Mouse (Mus musculus) skeletal muscle tissue, adult 2 months (tissue): ENCODE measurements around the gene Cacng3.

Source experiments
- DNase-seq: peaks from one replicate; pipeline ENCODE4 v3.0.0-alpha.2; 2012; ENCODE audit warnings: low read depth, low spot score

Gene Cacng3

DNA sequence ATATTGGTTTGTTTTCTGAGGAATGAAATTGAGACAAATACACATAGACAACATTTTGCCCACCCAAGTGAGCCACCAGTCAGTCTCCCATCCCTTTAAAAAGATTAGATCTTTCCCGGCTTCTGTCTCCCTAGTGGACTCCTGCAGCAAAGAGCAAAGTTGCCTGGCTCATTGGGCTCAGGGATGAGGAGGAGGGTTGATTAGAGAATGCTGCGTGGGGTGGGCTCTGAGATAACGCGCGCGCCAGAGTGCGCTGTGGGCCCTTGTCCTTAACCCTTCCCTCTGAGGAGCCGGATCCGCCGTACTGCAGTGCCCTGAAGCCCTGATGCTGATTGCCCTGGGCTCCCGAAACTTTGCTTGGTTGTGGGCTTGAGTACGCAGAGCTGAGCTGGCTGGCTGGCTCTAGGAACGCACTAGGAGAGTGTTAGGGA is at the start of gene Cacng3:
Cacng3 (plus strand) TSS at position 51 of the 431 bp plus-strand sequence.
- DNase-seq: no peak

DNA sequence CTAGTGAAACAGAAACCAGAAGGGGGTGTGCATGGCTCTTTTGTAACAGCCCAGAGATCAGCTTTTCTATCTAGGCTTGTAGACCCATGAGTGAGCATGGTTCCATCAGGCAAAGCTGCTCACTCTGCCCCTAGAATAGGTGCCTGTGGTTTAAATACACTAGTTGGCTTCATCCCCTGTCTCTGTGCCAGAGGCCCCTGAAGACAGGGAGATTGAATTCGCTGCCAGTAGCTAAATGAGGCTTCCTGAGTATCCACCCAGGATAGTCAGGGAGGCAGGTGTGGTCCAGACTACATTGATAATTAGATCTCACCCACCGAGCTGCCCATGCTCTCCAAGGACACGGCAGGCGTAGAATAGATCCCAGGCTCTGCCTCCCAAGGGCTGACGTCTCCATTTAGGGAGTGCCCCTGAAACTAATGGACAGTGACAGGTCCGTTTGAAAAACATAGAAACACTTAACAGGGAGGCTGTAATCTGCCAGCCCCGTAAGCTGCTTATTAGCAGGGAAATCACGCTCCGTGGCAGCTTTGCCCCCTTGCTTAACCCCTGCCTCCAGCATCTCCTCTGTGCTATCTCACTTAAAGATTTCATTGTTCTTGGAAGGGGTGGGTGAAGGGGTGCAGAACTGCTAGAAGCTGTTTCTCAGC is 48.0 kb upstream of the Cacng3 start:
- DNase-seq: no peak

DNA sequence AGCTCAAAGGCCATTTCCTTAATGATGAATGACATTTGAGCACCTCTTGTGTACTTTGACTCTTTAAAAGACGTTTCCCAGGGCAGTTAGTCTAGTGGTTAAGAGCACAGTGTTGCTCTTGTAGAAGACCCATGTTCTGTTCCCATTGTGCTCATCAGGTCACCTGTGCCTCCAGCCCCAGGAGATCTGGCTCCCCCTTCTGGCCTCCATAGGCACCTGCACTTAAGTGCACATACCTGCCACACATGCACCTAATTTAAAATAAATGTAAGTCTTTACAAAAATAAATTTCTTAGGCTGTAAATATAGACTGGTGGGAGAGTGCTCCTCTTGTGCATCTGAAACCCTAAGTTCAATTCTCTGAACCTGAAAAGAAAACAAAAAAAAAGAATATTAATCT is 46.5 kb upstream of the Cacng3 start:
- no peak for DNase-seq

DNA sequence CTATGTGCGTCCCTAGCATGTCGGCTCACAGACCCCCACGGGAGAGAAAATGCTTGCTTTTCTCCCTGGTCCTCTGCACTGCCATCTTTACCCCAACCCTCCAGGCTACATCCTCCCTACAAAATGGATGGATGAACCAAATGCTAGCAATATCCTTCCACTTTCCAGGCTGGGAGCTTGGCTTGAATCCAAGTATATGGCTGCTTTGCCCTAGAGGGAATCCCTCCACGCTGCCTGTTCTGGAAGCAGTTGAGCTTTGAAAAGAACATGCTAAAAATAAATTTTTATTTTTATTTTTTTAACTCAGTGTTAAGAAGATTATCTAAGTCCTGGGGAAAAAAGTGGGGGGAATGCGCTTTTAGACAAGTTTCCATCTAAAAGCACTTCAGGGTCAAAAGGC is 42.2 kb upstream of the Cacng3 start:
- DNase-seq: no peak

DNA sequence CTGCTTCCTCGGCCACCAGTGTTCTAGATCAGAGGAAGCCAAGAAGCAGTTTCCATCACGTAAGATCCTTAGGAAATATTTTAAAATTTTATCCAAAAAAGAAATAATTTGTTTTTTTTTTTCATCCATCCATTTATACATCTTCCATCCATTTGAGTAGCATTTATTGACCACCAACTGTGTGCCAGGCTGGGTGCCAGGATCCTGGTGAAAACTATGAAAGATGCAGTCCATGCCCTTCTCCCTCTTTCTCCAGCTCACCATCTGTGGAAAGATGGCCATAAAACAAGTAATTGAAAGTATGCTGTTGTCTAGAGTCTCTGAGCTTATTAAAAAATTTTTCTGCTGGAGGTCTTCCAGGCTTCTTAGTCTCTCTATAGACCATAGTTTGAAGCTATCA is 39.9 kb upstream of the Cacng3 start:
- no peak for DNase-seq

DNA sequence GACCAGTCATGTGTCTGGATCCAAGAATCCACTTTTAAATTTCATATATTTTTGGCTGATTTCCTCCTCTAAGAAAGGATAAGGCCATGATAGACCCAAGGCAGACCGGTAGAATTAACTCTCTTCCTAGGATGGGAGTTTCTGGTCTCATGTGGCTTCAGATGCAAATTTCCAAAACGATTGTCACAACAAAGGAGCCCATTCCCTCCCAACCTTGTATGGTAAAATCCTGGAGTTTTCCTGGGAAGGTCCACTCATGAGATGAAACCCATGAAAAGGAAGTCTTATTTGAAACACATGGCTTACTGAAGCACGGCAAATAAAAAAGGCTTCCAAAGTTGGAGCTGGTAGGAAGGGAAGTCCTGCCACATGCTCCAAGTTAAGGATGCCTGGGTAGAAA is 39.1 kb upstream of the Cacng3 start:
- DNase-seq: no peak

DNA sequence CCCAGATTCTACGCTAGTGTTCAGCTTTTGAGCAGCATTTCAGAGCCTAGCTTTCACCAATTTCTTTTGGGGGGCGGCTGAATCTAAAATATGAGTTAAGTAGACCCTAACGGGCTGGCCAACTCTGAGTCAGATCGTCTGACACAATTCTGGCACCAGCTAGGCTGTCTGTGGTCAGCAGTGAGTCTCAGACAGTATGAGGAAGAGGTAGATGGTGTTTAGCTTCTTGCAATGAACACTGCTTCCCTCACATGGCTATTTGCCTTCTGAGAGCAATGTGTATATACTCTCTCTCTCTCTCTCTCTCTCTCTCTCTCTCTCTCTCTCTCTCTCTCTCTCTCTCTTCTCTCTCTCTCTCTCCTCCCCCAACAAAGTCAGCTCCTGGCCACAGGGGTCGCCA is 37.3 kb upstream of the Cacng3 start:
- DNase-seq: no peak

DNA sequence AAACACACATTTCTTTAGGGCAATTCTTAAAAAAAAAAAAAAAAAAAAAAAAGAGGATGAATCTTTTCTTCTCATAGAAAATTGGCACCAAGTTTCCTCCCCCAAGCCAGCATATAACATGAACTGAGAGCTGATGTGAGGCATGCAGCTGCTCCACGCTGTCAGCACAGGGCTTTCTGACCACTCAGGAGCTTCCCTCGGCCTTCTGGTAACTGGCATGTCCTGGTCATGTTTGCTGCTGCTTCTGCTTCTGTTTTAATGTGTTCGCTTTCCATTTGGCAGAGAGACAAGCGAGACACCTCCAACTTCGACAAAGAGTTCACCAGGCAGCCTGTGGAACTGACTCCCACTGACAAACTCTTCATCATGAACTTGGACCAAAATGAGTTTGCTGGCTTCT is 36.8 kb upstream of the Cacng3 start:
- no peak for DNase-seq

DNA sequence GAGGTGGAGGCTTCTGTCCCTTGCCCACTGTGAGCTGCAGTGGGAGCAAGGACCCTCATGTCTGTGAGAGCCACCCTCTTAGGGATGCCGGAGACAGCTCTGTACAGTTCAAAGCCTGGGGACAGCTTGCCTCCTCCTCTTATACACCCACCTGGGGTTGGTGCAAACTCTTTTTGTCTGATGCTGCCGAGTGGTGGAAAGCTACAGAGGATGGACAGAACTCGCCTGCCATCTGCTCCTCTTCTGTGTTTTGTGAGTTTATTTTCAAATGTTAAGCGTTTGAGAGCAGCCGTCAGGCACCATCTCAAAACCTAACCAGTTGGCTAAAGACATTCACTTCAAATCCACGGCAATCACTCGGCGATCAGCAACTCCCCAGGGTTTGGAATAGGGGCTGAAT is 26.6 kb upstream of the Cacng3 start:
- no peak for DNase-seq

DNA sequence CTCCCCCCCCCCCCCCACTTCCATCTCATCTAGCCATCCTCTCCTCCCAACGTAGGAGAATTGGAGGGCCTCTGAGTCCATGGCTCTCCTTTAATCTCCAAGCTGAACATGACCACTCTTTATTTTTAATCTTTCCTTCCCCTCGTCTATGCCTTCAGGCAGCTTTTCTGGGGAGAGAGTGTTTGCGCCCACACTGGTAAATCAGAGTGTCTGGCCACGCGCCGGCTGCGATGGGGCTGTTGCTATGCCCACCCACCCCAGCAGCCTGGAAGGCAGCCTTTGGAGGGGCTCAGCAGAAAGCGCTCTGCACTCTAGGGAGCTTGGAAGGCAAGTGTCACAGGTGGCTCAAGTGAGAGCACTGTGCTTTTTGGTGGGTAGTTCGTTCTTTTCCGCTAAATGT is 21.0 kb upstream of the Cacng3 start:
- no peak for DNase-seq

DNA sequence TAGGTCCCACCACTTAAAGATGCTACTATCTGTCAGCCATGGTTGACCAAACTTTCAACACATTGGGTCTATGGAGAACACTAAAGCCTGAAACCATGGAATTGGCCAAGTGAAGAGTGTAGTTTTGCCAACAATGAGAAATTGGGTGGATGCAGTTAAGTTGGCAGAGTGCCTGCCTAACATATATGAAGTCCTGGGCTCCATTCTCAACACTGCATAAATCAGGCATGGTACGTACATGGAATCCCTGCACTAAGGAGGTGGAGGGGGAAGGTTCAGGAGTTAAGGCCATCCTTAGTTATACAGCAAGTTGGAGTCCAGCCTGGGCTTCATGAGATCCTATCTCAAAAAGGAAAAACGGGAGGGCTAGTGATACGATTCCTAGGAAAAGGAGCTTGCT is 17.8 kb upstream of the Cacng3 start:
- no peak for DNase-seq

DNA sequence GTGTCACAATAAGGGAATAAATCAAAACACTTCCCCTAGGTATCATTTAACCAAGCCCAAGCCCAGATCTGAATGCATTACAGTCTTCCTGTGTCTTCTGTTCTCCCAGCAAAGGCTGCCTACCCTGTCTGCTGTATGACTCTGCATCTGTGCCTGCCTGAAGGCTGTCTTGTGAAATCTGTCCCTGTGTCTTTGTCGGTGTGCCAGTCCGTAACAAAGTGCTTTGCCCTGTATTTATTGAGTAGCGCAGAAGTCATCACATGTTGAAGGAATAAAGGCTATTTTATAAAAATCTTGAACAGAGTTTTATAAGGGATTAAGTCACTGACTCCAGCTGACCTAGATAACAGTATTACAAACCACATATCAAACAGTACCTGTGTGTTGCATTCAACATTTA is 13.6 kb upstream of the Cacng3 start:
- no peak for DNase-seq

DNA sequence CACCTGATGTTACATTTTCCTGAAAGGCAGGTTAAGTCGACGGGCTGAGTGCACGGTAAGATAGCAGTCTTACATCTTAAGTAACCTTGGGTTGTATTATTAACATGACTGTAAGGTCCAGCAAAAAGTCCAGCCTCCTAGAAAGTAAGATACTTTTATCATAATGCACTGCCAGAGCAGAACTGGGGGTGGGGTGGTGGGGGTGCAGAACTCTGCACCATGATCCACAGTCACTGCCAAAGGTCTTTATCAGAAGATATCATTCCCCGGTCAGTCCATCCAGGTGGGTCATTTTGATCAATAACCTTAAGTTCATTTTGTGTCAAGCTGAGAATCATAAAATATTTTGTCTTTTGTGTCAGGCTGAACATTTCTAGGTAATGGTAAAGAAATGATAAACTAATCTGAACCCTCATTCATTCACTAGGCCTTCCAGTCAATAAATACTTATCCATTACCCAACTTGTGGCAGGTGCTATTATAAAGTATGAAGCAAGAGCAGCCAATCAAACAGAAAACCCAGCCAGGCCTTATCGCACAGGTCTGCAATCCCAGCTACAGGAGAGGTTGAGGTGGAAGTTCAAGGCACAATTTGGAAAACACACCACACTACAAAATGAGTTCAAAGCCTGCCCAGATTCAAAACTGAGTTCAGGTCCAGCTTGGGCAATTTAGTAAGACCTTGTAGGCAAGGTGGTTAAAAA is 12.7 kb upstream of the Cacng3 start:
- no peak for DNase-seq

DNA sequence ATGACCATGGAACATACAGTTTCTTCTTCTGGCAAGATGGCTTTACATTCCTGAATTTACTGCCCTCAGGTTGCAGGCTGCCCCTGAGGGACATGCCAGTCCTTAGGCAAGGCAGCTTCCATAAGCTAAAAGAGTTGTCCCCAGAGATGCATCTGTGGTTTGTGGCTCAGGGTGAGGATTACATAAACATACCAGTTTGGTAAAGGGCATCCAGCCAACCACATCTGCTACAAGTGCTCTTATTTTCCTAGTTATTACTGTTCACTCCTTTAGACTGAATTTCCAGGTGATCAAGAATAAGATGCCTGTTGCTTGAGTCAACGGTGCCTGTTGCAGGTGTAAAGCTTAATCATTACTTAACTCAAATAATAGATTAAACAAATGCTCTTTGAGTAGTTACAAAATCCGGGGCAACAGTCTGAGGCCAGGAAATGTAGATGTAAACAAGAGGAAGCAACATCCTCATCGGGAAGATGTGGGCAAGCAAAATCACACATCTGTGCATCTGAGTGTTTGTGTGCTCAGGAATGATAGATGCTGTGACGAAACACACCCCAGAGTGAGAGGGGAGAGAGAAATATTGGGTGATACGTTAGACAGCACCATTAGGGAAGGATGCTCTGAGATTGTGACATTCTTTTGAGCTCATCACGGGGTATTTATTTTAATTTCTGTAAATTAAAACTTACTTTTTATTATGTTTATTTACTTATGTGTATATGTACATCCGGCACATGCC is 4.8 kb upstream of the Cacng3 start:
- no peak for DNase-seq

DNA sequence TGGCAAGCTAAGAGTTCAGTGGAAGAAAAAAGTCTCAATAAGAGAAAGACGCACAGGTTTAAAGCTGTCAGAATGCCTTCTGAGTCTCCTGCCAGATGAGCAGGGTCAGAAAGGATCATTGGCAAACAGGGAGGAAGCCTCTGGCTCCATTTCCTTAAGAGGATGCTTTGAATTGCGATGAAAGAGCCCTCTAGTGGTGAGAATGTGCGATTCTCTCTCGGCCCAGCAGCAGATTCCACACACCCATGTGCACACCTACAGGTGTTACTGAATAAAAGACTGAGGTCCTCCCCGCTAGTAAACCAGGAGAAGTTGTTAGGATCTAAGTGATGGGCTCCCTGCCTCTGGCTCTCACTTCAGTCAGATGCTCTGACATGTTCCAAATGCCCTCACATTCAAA is 2.4 kb upstream of the Cacng3 start:
- no peak for DNase-seq

DNA sequence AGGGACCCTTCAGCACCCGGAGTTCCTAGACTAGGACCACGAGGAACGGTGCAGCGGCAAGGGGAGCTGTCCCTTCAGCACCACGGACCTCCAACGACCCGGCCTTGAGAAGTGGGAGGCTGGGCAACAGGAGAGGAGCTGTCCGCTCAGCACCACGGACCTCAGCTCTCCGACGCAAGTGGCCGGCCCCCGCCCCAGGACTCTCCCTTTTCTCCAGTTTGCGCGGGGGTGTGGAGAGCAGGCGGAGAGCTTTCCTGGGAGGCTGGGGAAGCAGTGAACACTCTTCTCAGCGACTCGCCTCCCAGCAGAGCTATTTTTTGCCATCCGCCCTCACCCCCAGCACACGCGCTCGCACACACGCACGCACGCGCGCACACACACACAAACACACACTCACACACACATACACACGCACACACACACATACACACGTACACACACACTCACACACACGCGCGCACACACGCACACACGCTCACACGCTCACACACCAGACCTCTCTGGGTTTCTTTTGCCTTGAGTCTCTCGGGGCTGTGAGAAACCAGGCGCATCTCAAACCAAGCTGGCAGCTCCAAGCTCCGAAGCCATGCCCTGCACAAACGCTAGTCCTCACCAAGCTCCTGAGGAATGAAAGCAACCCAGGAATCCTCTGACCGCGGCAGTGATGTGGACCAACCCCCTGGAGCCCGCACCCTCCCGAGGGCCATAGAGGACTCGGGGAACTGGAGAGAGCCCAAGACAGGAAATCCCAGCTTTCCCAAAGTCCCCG is 765 bp downstream of the Cacng3 start:
- DNase-seq: peak; percentile 38

DNA sequence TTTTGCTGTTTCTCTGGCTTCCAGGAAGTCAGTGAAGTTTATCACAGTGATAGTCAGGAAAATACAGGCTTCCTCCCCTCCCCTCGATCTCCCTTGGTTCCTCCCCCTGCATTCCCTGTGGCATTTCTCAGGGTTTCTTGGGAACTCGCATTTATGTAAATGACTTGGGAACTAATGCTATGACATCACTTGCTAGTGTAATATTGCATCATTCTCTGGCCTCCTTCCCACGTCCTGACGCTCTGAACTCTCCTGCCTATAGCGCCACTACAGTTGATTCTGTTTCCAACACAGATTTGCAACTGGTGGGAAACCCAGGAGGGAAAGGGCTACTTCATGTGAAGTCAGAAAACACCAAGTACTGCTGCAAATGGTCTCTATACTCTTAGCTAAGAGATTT is 2.7 kb downstream of the Cacng3 start:
- DNase-seq: no peak

DNA sequence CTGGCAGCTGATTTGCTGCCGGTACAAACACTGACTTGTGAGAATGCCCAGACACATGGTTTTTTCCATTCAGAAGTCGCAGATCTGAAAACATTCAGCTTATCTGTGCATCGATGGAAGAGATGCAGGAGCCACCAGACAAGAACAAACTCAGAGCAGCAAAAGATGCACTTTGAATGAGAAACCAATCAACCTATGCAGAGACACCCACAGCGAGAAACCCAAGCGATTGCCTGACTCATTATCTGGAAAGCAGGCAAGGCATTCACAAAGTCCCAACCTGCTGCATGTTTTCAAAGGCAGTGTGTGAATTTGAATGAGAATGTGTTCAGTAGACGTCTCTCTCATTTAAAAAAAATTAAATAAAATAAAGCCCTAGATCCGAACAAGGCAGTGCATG is 4.9 kb downstream of the Cacng3 start:
- no peak for DNase-seq

DNA sequence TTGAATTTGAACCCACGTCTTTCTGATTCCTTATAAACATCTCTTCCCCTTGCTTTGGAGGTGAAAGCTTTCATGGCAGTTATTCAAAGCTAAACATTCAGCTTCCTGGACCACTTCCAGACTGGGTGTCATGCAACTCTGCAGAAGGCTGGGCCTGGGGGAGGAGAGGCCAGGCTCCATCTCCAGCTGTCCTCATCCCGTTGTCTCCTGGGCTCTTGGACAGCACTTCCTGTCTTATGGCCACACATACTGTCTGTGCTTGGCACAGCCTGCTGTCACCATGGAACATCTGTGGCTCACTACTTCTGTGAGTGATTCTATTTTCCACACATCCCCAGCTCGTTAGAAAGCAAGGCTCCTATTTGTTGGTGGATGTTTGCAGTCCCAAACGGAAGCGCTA is 31.5 kb downstream of the Cacng3 start:
- DNase-seq: no peak

DNA sequence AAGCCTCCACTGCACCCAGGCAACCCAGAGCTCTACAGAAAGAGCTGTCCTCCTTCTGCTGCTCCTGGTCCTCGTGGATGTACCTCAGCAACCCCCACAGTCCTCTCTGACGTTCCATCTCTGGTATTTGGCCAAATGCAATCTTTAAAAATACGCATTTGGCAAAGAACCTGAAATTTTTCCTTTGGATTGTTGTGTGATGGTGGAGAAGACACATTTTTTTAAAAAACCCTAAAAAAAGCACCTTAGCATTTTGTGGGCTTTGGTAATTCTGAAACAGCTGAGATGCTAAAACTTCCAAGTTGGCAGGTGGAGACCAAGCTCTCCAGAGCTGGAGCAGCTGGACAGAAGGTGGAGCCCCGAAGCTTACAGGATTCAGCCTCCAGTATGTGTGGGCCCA is 32.2 kb downstream of the Cacng3 start:
- no peak for DNase-seq

DNA sequence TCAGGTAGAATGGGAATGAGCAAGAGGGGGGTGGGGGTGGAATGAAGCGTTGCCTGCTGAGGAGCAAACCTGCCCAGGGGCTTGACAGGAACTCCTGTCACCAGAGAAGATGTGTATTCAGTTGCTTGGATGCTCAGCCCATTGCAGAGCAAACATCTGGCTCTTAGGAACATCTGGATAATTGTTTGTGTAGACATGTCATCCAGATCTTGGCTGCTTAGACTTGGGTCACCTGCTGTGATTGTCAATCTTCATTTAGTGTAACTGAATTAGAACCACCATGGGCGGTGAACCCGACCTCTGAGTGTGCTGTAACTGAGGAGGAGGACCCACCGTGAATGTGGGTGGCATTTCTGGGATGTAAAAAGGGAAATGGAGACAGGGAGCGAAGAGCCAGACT is 36.4 kb downstream of the Cacng3 start:
- DNase-seq: no peak

DNA sequence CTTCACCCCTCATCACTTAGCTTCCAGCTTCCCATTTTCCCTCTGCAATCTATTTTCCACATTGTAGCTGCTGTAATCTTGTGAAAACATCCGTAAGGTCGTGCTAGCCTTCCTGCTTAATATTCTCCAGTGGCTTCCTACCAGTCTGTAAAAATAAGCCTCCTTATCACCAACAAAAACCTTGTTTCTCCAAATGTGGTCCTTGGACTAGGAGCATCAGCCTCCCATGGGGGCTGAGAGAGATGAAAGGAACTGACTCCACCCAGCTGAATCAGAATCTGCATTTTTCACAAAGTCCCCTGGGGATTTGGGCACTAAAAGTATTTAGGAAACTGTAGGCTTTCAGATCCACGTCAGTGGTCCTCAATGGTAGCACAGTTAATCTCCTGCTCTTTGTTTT is 46.0 kb downstream of the Cacng3 start:
- DNase-seq: no peak
